ENCODE assay signal across 18 mouse cellular contexts in genomic region chr7:30392746-30393520, GRCm38 (mm10). TPM values are rescaled to one million over a fixed set of nuclear protein-coding genes. Genes with fewer than 3 reads are reported as not detected.
DNase-seq lines count a peak whose midpoint lies in the region; ATAC-seq and TF ChIP-seq lines count a peak whose summit lies in the region.
"Had no signal": no experiment of that assay in that cellular context is flagged by ENCODE, and none has a peak within 500 bp of the region (broad histone marks: within the 10 kb centered on the region; RNA-seq: fewer than 3 reads in every experiment).

No protein-coding gene starts in this region.

- TF ChIP-seq POLR2A in small intestine, adult 2 months (IDR thresholded peaks at IDR 0.05; ENCODE audit: low read depth, low read length): no peak

- H3K4me3 ChIP-seq in kidney, embryonic 14.5 days (ENCODE audit: low read length): no peak overlapping the region
- no peak overlapping the region for H3K4me3 ChIP-seq in small intestine, adult 2 months (ENCODE audit: low read depth, low read length)
- H3K4me3 ChIP-seq: embryonic facial prominence, embryonic 15.5 days; forebrain, embryonic 13.5 days; midbrain, embryonic 15.5 days; neural tube, embryonic 13.5 days had no signal

- TF ChIP-seq CTCF in small intestine, adult 2 months (IDR thresholded peaks at IDR 0.05; ENCODE audit: extremely low read depth, insufficient read length, insufficient replicate concordance, low read depth, low read length): no peak

- intact Hi-C loops in gastrocnemius, postnatal 36 days (cut with DNase I): no loop called here

- 61% methylated on average over 4 of the region's 4 CpGs for WGBS in kidney, embryonic 14.5 days
- WGBS in small intestine, adult 2 months: 57% methylated on average over 4 of the region's 4 CpGs

- no peaks in the 10 kb centered on the region for H3K27me3 ChIP-seq in kidney, embryonic 14.5 days (ENCODE audit: control insufficient read depth, insufficient read depth, low read length)
- no peaks in the 10 kb centered on the region for H3K27me3 ChIP-seq in small intestine, adult 2 months (ENCODE audit: control insufficient read depth, insufficient read depth, low read length)
- H3K27me3 ChIP-seq: embryonic facial prominence, embryonic 15.5 days; forebrain, embryonic 13.5 days; neural tube, embryonic 13.5 days had no signal

- no peak for ATAC-seq in kidney, embryonic 14.5 days (ENCODE audit: low FRiP score, low TSS enrichment)
- ATAC-seq in granulocyte monocyte progenitor cell, adult 5-6 weeks (replicated peaks; ENCODE audit: poor library complexity, severe bottlenecking): peak; percentile 21; the same call in 1 of the 2 replicates
- ATAC-seq: forebrain, embryonic 13.5 days; midbrain, embryonic 15.5 days had no signal

- no peak overlapping the region for H3K9ac ChIP-seq in kidney, embryonic 14.5 days (ENCODE audit: low read depth, low read length)
- H3K9ac ChIP-seq: embryonic facial prominence, embryonic 15.5 days; forebrain, embryonic 13.5 days; hindbrain, embryonic 14.5 days; midbrain, embryonic 15.5 days; neural tube, embryonic 13.5 days had no signal

- DNase-seq in kidney, postnatal 4 days: peak; percentile 20 to 40
- peak; percentile 22 for DNase-seq in thymus, postnatal 4 days
- no peak for DNase-seq in thymus, postnatal 36 days
- DNase-seq in yolk sac, embryonic 10.5 days (ENCODE audit: low spot score): no peak
- no peak for DNase-seq in gastrocnemius, postnatal 36 days
- DNase-seq: cerebellum, adult 8-10 months; kidney, adult 11 months; kidney, postnatal 14 days; layer of hippocampus, adult 9-11 months; retina, postnatal 1 day had no signal

- no peaks in the 10 kb centered on the region for H3K4me1 ChIP-seq in kidney, embryonic 14.5 days (ENCODE audit: control insufficient read depth, insufficient read depth, low read length)
- no peaks in the 10 kb centered on the region for H3K4me1 ChIP-seq in small intestine, adult 2 months (ENCODE audit: control insufficient read depth, insufficient read depth, insufficient read length, low read length)
- H3K4me1 ChIP-seq: embryonic facial prominence, embryonic 15.5 days; forebrain, embryonic 13.5 days; midbrain, embryonic 15.5 days; neural tube, embryonic 13.5 days had no signal

- H3K36me3 ChIP-seq in kidney, embryonic 14.5 days (ENCODE audit: control insufficient read depth, insufficient read depth, low read length): no peaks in the 10 kb centered on the region
- H3K36me3 ChIP-seq in small intestine, adult 2 months (ENCODE audit: control insufficient read depth, insufficient read depth, low read length): no peaks in the 10 kb centered on the region
- H3K36me3 ChIP-seq: embryonic facial prominence, embryonic 15.5 days; midbrain, embryonic 15.5 days; neural tube, embryonic 13.5 days had no signal

- H3K4me2 ChIP-seq in kidney, embryonic 14.5 days (replicated peaks; ENCODE audit: low read depth, low read length): no peak overlapping the region
- H3K4me2 ChIP-seq: embryonic facial prominence, embryonic 15.5 days; forebrain, embryonic 13.5 days; hindbrain, embryonic 14.5 days; midbrain, embryonic 15.5 days; neural tube, embryonic 13.5 days had no signal

- H3K27ac ChIP-seq in kidney, embryonic 14.5 days (ENCODE audit: low read depth, low read length): no peak overlapping the region
- peak overlapping the region; percentile 82 for H3K27ac ChIP-seq in small intestine, adult 2 months (ENCODE audit: insufficient read depth, low read depth, low read length)
- H3K27ac ChIP-seq: forebrain, embryonic 13.5 days; hindbrain, embryonic 14.5 days; midbrain, embryonic 15.5 days had no signal

- no peaks in the 10 kb centered on the region for H3K9me3 ChIP-seq in kidney, embryonic 14.5 days (ENCODE audit: control insufficient read depth, low read length)
- H3K9me3 ChIP-seq: embryonic facial prominence, embryonic 15.5 days; forebrain, embryonic 13.5 days; midbrain, embryonic 15.5 days; neural tube, embryonic 13.5 days had no signal

RNA-seq across cellular contexts. Expression of gene Tyrobp, which starts 20.6 kb away (rescaled TPM):
- 23.8 and 26.7 TPM in 2 replicates for polyA plus RNA-seq in kidney, embryonic 14.5 days (2014; fragmentation: Nextera tagmentation; extraction: Ambion mirVana)
- 665 and 703 TPM in 2 replicates for total RNA-seq in granulocyte monocyte progenitor cell, adult 5-6 weeks (2014; fragmentation: Nextera tagmentation)
- 270 and 287 TPM in 2 replicates for total RNA-seq in granulocyte monocyte progenitor cell, adult 5-6 weeks (2017)
- 101 and 135 TPM in 2 replicates for polyA plus RNA-seq in small intestine, adult 2 months (2012; rRNA removed)
- total RNA-seq in gastrocnemius, postnatal 36 days (2021): 1 to 10 TPM; 2.9 to 5.7 TPM

RNA-seq across cellular contexts. Expression of gene Hcst, which starts 26.7 kb away (rescaled TPM):
- 0.57 and 1.0 TPM in 2 replicates for polyA plus RNA-seq in kidney, embryonic 14.5 days (2014; fragmentation: Nextera tagmentation; extraction: Ambion mirVana)
- 64.6 and 70.7 TPM in 2 replicates for total RNA-seq in granulocyte monocyte progenitor cell, adult 5-6 weeks (2014; fragmentation: Nextera tagmentation)
- total RNA-seq in granulocyte monocyte progenitor cell, adult 5-6 weeks (2017): 9.0 and 31.6 TPM in 2 replicates
- polyA plus RNA-seq in small intestine, adult 2 months (2012; rRNA removed): 33.7 and 56.1 TPM in 2 replicates
- total RNA-seq in gastrocnemius, postnatal 36 days (2021): under 1 TPM in 1 of 2 experiments, not detected in 1; 0.86 TPM

RNA-seq across cellular contexts. Expression of gene Nfkbid, which starts 28.6 kb away (rescaled TPM):
- 1.1 and 1.9 TPM in 2 replicates for polyA plus RNA-seq in kidney, embryonic 14.5 days (2014; fragmentation: Nextera tagmentation; extraction: Ambion mirVana)
- 16.0 and 16.3 TPM in 2 replicates for total RNA-seq in granulocyte monocyte progenitor cell, adult 5-6 weeks (2014; fragmentation: Nextera tagmentation)
- 6.8 and 15.1 TPM in 2 replicates for total RNA-seq in granulocyte monocyte progenitor cell, adult 5-6 weeks (2017)
- 5.0 and 9.2 TPM in 2 replicates for polyA plus RNA-seq in small intestine, adult 2 months (2012; rRNA removed)
- under 1 TPM; 0.12 to 0.20 TPM for total RNA-seq in gastrocnemius, postnatal 36 days (2021)

RNA-seq across cellular contexts. Expression of gene Lrfn3, which starts 30.4 kb away (rescaled TPM):
- polyA plus RNA-seq in kidney, embryonic 14.5 days (2014; fragmentation: Nextera tagmentation; extraction: Ambion mirVana): 5.8 and 7.2 TPM in 2 replicates
- total RNA-seq in granulocyte monocyte progenitor cell, adult 5-6 weeks (2014; fragmentation: Nextera tagmentation): not detected in 2 replicates
- total RNA-seq in granulocyte monocyte progenitor cell, adult 5-6 weeks (2017): not detected in 2 replicates
- 12.7 and 28.1 TPM in 2 replicates for polyA plus RNA-seq in small intestine, adult 2 months (2012; rRNA removed)
- total RNA-seq in gastrocnemius, postnatal 36 days (2021): 1 to 10 TPM; 2.9 to 3.2 TPM

RNA-seq across cellular contexts. Expression of gene Aplp1, which starts 52.4 kb away (rescaled TPM):
- polyA plus RNA-seq in kidney, embryonic 14.5 days (2014; fragmentation: Nextera tagmentation; extraction: Ambion mirVana): 16.7 and 19.0 TPM in 2 replicates
- not detected in 2 replicates for total RNA-seq in granulocyte monocyte progenitor cell, adult 5-6 weeks (2014; fragmentation: Nextera tagmentation)
- total RNA-seq in granulocyte monocyte progenitor cell, adult 5-6 weeks (2017): not detected in 2 replicates
- polyA plus RNA-seq in small intestine, adult 2 months (2012; rRNA removed): 32.1 and 193 TPM in 2 replicates
- total RNA-seq in gastrocnemius, postnatal 36 days (2021): 1 to 10 TPM in 1 of 2 experiments, under 1 TPM in 1; 0.62 to 1.0 TPM

Comparison
In these comparisons a context has a peak if more than half of its experiments do, and no peak if none do; other contexts are left out.
1. DNase-seq: peak in kidney, postnatal 4 days (2 of 2) and thymus, postnatal 4 days (single experiment); none in thymus, postnatal 36 days (0 of 2), yolk sac, embryonic 10.5 days (single experiment) and gastrocnemius, postnatal 36 days (0 of 2).
2. RNA of gene Tyrobp, which starts 20.6 kb away (total RNA-seq): 270 to 703 TPM in granulocyte monocyte progenitor cell, adult 5-6 weeks; 2.9 to 5.7 TPM in gastrocnemius, postnatal 36 days; every median in the first group is over 10 times any median in the second.
3. RNA of gene Hcst, which starts 26.7 kb away (total RNA-seq): 9.0 to 70.7 TPM in granulocyte monocyte progenitor cell, adult 5-6 weeks; 0.86 TPM in gastrocnemius, postnatal 36 days; every median in the first group is over 4 times any median in the second.
4. RNA of gene Nfkbid, which starts 28.6 kb away (total RNA-seq): 6.8 to 16.3 TPM in granulocyte monocyte progenitor cell, adult 5-6 weeks; 0.12 to 0.20 TPM in gastrocnemius, postnatal 36 days; every median in the first group is over 4 times any median in the second.